ENCODE assay signal across 8 mouse cellular contexts in the genomic region with DNA sequence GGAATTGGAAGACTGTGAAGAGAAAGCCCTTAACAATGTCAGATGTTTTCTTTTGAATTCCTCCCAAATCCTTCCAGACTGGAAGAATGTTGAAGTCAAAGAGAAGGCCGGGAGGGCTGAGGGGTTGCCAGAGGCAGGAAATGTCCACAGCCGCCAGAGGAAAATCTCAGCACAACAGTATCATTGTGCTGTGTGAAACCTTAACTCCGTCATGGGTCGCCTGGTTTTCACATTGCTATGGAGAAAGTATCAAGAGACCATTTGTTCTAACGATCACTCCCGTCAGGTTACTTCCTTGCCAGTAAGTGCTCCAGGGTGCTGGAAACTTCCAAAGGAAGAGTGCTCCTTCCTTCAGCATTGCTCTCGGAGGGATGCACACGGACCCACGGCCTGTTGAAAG.
DNase-seq lines count a peak whose midpoint lies in the region; ATAC-seq lines count a peak whose summit lies in the region.

No protein-coding gene starts in this region.

- no peaks in the 10 kb centered on the region for H3K36me3 ChIP-seq in limb, embryonic 13.5 days

- ATAC-seq in limb, embryonic 13.5 days (ENCODE audit: low FRiP score, low read depth) = peak; percentile 88
- ATAC-seq in monocyte, adult 5-6 weeks (replicated peaks; ENCODE audit: insufficient number of reproducible peaks, low FRiP score, low TSS enrichment, poor library complexity, severe bottlenecking) = no peak

- DNase-seq in NIH3T3 (ENCODE audit: low read depth) = peak; percentile 20
- peak; percentile 72 for DNase-seq in fibroblast of lung, adult 2 months (ENCODE audit: low read depth)
- peak; percentile 34 to 48 for DNase-seq in heart, postnatal 10 days
- DNase-seq in adrenal gland, postnatal 36 days = no peak
- no peak for DNase-seq in layer of hippocampus, adult 11-12 months (ENCODE audit: low spot score)
- no peak for DNase-seq in layer of hippocampus, adult 18-20 months (ENCODE audit: low spot score in 2 of 2)

- no peaks in the 10 kb centered on the region for H3K9me3 ChIP-seq in limb, embryonic 13.5 days

- intact Hi-C loops in heart, postnatal 10 days (cut with DNase I) = loop anchor here (5.0 kb wide), 2 partner anchors 184 to 1159 kb away; partner anchors contain the start of gene Irs1

- peak overlapping the region; percentile 35 for H3K4me2 ChIP-seq in limb, embryonic 13.5 days (replicated peaks)

- no peaks in the 10 kb centered on the region for H3K27me3 ChIP-seq in limb, embryonic 13.5 days

- 6% methylated on average over 9 of the region's 9 CpGs for WGBS in limb, embryonic 13.5 days

- no peak overlapping the region for H3K4me3 ChIP-seq in limb, embryonic 13.5 days

- H3K9ac ChIP-seq in limb, embryonic 13.5 days = no peak overlapping the region

- peaks cover 19% of the 10 kb centered on the region; the same call in 1 of the 2 replicates for H3K4me1 ChIP-seq in limb, embryonic 13.5 days

- peak overlapping the region; percentile 52; the same call in 1 of the 2 replicates for H3K27ac ChIP-seq in limb, embryonic 13.5 days

Comparison
In these comparisons a context has a peak if more than half of its experiments do, and no peak if none do; other contexts are left out.
1. DNase-seq: peak in NIH3T3 (single experiment), fibroblast of lung, adult 2 months (single experiment) and heart, postnatal 10 days (2 of 2); none in adrenal gland, postnatal 36 days (0 of 2), layer of hippocampus, adult 11-12 months (single experiment) and layer of hippocampus, adult 18-20 months (0 of 2).